Mouse (Mus musculus) liver, embryonic 16.5 days (tissue): ENCODE results near the gene Xrn2. TPM values are rescaled to one million over a fixed set of nuclear protein-coding genes. Genes with fewer than 3 reads are reported as not detected.

Experiments used
- ATAC-seq: fragments of 200-750 bp; cut with Nextera tagmentation; 2 replicates; pipeline ENCODE4 v1.8.0; 2017; ENCODE audit warnings: low read depth, mild to moderate bottlenecking, moderate number of reproducible peaks, moderate library complexity
- H3K27ac ChIP-seq: fragments of 300-500 bp; sonication (generic); 2 replicates; pipeline ENCODE4 v1.5.1; 2014; ENCODE audit warnings: mild to moderate bottlenecking, low read length
- H3K27me3 ChIP-seq: fragments of 300-500 bp; sonication (generic); 2 replicates; pipeline ENCODE4 v1.6.1; 2014; ENCODE audit warnings: low read depth, low read length, mixed read lengths; ENCODE audit not compliant: control insufficient read depth, insufficient read depth
- H3K36me3 ChIP-seq: fragments of 300-500 bp; sonication (generic); 2 replicates; pipeline ENCODE4 v1.6.1; 2014; ENCODE audit warnings: mild to moderate bottlenecking; ENCODE audit not compliant: control insufficient read depth, insufficient read depth
- H3K4me1 ChIP-seq: fragments of 300-500 bp; sonication (generic); 2 replicates; pipeline ENCODE4 v1.6.1; 2014; ENCODE audit warnings: low read depth, low read length, mixed read lengths; ENCODE audit not compliant: control insufficient read depth
- H3K4me2 ChIP-seq: fragments of 300-500 bp; sonication (generic); 2 replicates; pipeline ENCODE4 v1.6.1; 2014; ENCODE audit warnings: low read depth, low read length, mixed read lengths
- H3K4me3 ChIP-seq: fragments of 300-500 bp; sonication (generic); 2 replicates; pipeline ENCODE4 v1.5.1; 2014; ENCODE audit warnings: low read depth, mild to moderate bottlenecking, low read length
- H3K9ac ChIP-seq: fragments of 300-500 bp; sonication (generic); 2 replicates; pipeline ENCODE4 v1.6.1; 2014; ENCODE audit warnings: low read depth, low read length
- H3K9me3 ChIP-seq: fragments of 300-500 bp; sonication (generic); replicated peaks from 2 replicates; pipeline ENCODE4 v1.6.1; 2016; ENCODE audit warnings: low read length; ENCODE audit not compliant: control insufficient read depth
- WGBS: fragments of 180-500 bp; shearing (Covaris S2); extraction: QIAGEN DNeasy Blood & Tissue Kit; methylation state at CpG from one replicate; pipeline ENCODE4 v1.1.7; 2014; ENCODE audit not compliant: insufficient replicate concordance; 5-methylcytosine and 5-hydroxymethylcytosine counted together
- polyA plus RNA-seq: library from polyadenylated mRNA; unstranded; fragments of >200 nt; fragmentation: Nextera tagmentation; extraction: Ambion mirVana; gene quantifications from 2 replicates; pipeline ENCODE4 v1.2.1, GENCODE M21; 2015

Xrn2 gene
- polyA plus RNA-seq, 1 experiment from 2014 or later, result 23.4 TPM

DNA sequence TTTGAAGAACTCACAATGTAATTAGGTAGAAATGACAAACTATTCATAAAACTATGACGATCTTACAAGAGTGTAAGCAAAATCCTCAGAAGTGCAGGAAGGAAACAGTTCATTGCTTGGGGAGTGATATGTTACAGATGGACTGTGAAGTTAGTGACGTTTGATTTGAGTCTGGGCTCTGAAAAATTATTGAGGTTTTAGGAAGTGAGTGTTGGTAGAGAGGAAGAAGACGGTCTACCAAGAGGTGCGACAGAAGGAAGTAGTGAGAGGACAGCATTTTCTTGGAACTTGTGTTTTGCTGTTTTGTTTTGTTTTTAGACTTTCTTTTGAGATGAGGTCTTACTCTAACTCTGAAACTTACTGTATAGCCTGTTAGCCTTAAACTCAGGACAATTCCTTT lies 10.8 kb downstream of the Xrn2 start:
- Histone ChIP-seq H3K27ac (no peak overlapping the region), H3K36me3 (peaks cover 3% of the 10 kb centered on the region; the same call in 1 of the 2 replicates)
- whole genome bisulfite sequencing, result 41% methylated on average over 4 of the region's 4 CpGs

DNA sequence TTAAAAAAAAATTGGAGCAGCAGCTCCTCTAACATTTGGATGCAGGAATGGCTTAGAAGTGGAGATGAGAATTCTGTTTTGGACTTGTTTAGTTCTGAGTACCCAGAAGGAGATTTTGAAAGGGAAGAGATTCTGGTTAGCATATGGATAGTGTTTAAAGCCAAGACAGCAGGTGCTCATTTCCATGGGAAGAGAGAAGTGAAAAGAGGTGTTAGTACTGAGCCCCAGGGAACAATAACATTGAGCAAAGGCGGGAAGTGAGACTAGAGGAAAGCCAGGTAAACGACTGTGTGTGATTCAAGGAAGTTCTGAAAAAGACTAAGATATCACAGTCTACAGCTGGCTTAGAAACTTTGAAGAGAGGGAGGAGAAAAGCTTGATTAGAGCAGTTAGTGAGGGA lies 20.3 kb downstream of the Xrn2 start:
- H3K36me3 ChIP-seq, result peaks cover 9% of the 10 kb centered on the region
- no peak overlapping the region for H3K4me2 ChIP-seq
- no peaks in the 10 kb centered on the region for H3K27me3 ChIP-seq
- no peaks in the 10 kb centered on the region for H3K4me1 ChIP-seq
- H3K9me3 ChIP-seq, result no peaks in the 10 kb centered on the region
- no peak overlapping the region for H3K9ac ChIP-seq
- ATAC-seq, result no peak
- no peak overlapping the region for H3K4me3 ChIP-seq
- 62% methylated on average over 2 of the region's 2 CpGs for WGBS
- H3K27ac ChIP-seq, result no peak overlapping the region

More for the DNA sequence above, 10.8 kb downstream of the Xrn2 start:
- no peaks in the 10 kb centered on the region for H3K27me3 ChIP-seq
- no peaks in the 10 kb centered on the region for H3K4me1 ChIP-seq
- H3K9ac ChIP-seq, result no peak overlapping the region
- ATAC-seq, result no peak
- no peak overlapping the region for H3K4me2 ChIP-seq
- H3K9me3 ChIP-seq, result no peaks in the 10 kb centered on the region
- H3K4me3 ChIP-seq, result no peak overlapping the region

DNA sequence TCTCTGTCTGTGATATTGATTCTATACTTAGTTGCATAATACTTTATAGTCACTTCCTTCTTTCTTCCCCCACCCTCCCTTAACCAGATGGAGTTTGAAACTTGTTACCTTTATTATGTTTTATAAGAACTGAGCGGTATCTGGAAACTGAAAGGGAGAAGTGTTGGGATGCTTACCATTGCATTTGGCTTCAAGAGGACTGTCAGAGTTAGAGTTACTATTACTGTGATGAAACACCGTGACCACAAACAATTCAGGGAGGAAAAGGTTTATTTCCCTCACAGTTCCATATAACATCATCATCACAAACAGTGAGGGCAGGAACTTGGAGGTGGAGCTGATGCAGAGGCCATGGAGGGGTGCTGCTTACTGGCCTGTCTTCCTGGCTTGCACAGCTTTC lies 23.1 kb downstream of the Xrn2 start:
- peaks cover 10% of the 10 kb centered on the region for H3K36me3 ChIP-seq
- no peak for ATAC-seq
- no peaks in the 10 kb centered on the region for H3K27me3 ChIP-seq
- no peaks in the 10 kb centered on the region for H3K9me3 ChIP-seq
- no peak overlapping the region for H3K9ac ChIP-seq
- H3K4me3 ChIP-seq, result no peak overlapping the region
- H3K4me1 ChIP-seq, result no peaks in the 10 kb centered on the region
- H3K4me2 ChIP-seq, result no peak overlapping the region
- no peak overlapping the region for H3K27ac ChIP-seq
- 82% methylated on average over 2 of the region's 2 CpGs for WGBS

DNA sequence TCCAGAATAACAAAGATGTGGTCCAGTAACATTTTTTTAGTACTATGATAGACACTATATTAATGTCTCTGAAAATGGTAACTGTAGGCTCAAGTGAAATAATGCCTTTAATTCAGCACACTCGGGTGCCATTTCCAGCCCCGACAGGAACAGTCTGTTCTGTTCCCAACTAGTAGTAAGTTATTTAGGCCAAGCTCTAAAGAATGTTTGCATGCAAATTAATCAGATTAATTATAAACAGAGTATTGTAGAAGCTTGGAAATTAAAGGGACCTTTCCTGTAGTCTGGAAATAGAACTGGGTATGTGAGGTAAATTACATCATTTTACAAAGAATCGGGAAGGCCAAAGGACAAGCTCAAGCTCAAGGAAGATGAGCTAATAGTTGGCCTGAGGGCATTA lies 34.3 kb downstream of the Xrn2 start:
- no peak for ATAC-seq
- peaks cover 6% of the 10 kb centered on the region for H3K36me3 ChIP-seq
- no peak overlapping the region for H3K4me3 ChIP-seq
- WGBS, result 82% methylated on average over 3 of the region's 3 CpGs
- no peak overlapping the region for H3K9ac ChIP-seq
- H3K9me3 ChIP-seq, result no peaks in the 10 kb centered on the region
- H3K27me3 ChIP-seq, result no peaks in the 10 kb centered on the region
- no peak overlapping the region for H3K27ac ChIP-seq
- no peaks in the 10 kb centered on the region for H3K4me1 ChIP-seq
- no peak overlapping the region for H3K4me2 ChIP-seq

DNA sequence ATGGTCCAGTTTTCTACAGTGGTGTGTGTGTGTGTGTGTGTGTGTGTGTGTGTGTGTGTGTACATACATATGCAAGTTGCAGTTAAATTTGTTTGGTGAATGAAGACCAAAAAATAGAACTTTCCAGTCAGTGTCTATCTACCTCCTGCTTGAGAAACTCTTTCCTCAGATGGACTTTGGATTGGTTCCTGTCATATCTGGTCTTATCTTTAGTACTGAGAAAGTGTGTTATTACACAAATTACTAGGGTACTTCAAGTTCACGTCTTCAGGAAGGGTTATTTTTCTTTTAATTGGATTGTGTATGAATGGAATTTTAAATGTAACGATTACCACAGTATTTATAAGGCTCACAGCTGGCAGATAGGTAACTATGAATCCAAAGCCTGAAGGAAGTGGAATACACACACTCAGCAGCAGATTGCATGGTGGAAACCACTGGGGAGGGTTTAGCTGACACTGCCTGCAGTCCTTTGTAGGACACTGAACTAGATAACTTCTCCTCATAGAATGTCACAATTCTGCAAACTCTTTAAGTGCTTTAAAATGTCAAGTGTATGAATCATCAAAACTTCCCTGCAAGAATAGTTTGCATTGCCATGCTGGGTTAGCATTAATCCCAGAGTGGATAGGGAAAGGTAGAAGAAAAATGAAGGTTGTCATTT lies 40.6 kb downstream of the Xrn2 start:
- Histone ChIP-seq H3K9ac (no peak overlapping the region), H3K4me1 (no peaks in the 10 kb centered on the region), H3K4me2 (no peak overlapping the region), H3K36me3 (peaks cover 8% of the 10 kb centered on the region), H3K9me3 (no peaks in the 10 kb centered on the region), H3K27ac (no peak overlapping the region), H3K4me3 (no peak overlapping the region), H3K27me3 (no peaks in the 10 kb centered on the region)
- WGBS, result 65% methylated on average over 2 of the region's 2 CpGs
- no peak for ATAC-seq

DNA sequence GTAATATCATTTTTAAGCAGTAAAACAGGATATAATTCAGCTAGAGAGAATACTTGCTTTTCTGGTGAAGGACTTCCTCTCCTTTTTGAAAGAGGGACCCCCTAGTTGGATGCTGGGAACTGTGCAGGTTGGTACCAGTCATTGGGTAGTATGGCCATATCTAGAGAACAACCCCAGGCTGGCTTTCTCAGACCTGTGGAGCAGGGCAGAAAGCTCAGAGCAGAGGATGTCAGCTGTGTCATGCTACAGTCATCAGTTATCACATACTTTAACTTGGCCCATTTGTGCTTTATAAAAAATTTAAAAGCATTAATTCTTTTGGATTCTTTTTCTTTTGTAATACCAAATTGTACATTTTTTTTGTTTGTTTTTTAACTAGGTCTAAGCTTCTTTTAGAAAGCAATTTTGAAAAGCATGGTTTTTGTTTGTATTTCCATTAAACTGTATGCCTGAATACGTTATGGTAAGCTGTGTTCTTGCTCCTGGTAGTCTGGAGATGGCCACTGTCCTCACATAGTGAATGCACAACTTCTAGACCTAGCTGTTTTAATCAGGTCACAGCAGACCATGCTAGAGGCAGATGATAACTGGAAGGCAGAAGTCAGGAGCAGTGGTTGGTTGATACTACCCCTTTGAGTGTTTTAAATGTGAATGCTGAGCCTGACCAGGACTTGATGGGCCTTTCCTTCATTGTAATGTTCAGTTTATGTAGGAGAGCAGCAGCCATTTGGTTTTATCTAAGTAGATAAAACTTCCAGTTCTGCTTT lies 54.9 kb downstream of the Xrn2 start:
- Histone ChIP-seq H3K9ac (no peak overlapping the region), H3K27ac (no peak overlapping the region), H3K4me3 (no peak overlapping the region), H3K36me3 (peaks cover 9% of the 10 kb centered on the region; the same call in 1 of the 2 replicates), H3K4me2 (no peak overlapping the region), H3K4me1 (peaks cover 2% of the 10 kb centered on the region; the same call in 1 of the 2 replicates), H3K27me3 (no peaks in the 10 kb centered on the region), H3K9me3 (no peaks in the 10 kb centered on the region)
- peak; percentile 62 for ATAC-seq
- 48% methylated on average over 1 of the region's 1 CpGs for WGBS

DNA sequence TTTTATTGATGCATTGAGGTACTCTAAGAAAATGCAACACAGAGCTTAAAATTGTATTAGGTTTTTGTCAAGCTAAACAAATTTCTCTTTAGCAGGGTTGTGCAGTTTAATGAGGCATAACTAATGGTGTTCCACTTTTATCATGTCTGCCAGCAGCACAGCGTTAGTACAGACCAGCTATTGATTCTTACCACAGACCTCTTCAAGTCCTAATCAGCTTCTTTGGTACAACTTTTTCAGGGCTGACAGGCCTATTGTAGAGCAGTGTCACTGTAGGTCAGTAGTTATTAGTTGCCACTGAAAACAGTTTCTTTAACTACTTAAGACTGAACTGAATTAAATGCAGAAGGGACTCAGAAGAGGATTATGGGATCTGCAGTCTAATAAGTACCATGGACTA lies 56.3 kb downstream of the Xrn2 start:
- no peak for ATAC-seq

DNA sequence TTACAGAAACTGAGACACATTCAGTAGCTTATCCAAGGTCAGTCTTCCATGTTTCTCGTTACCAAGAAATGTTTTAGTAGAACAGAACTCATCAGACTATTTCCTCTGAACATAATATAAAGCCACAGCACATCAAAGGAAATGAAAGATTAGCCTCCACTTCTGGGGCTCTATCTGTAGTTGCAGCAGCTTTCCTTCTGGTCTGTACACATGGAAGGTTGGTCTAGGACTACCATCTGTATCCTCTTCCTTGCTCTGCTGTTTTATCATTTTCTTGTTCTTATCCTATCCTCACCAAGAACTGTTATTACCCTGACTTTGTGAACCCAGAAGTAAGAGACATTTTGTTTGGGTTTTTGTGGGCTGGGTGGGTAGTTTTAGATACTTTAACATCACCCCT lies 57.5 kb downstream of the Xrn2 start:
- ATAC-seq, result no peak
- Histone ChIP-seq H3K4me1 (peaks cover 2% of the 10 kb centered on the region; the same call in 1 of the 2 replicates), H3K27me3 (no peaks in the 10 kb centered on the region), H3K9ac (no peak overlapping the region), H3K4me2 (no peak overlapping the region), H3K36me3 (no peaks in the 10 kb centered on the region), H3K27ac (no peak overlapping the region), H3K4me3 (no peak overlapping the region), H3K9me3 (no peaks in the 10 kb centered on the region)
- WGBS, result 58% methylated on average over 1 of the region's 1 CpGs

More for the DNA sequence above, 56.3 kb downstream of the Xrn2 start:
- WGBS, result 58% methylated on average over 1 of the region's 1 CpGs
- Histone ChIP-seq H3K4me2 (no peak overlapping the region), H3K4me3 (no peak overlapping the region), H3K9ac (no peak overlapping the region), H3K4me1 (peaks cover 2% of the 10 kb centered on the region; the same call in 1 of the 2 replicates), H3K36me3 (peaks cover 6% of the 10 kb centered on the region; the same call in 1 of the 2 replicates), H3K27me3 (no peaks in the 10 kb centered on the region), H3K27ac (no peak overlapping the region), H3K9me3 (no peaks in the 10 kb centered on the region)

DNA sequence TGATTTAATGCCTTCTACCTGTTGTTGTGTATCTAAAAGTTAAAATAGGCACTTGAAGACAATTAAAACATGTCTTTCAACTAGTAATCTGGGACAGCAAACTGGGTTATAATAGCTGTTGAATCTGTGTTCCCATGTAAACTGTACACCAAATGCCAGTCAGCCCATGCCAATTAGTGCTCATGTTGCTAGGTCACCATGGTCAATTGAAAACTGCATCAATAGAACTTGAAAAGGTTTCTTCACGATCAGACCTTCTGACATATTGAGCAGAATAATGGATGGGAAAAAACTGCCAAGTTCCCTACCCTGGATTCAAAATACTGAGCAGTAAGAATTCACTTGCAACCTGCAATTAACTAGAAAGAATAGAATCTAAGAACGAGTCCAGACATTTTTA lies 61.2 kb downstream of the Xrn2 start:
- Histone ChIP-seq H3K9me3 (no peaks in the 10 kb centered on the region), H3K4me2 (no peak overlapping the region), H3K36me3 (no peaks in the 10 kb centered on the region; the same call in 1 of the 2 replicates), H3K4me3 (no peak overlapping the region), H3K4me1 (no peaks in the 10 kb centered on the region), H3K9ac (no peak overlapping the region), H3K27ac (no peak overlapping the region), H3K27me3 (no peaks in the 10 kb centered on the region)
- no peak for ATAC-seq
- WGBS, result 73% methylated on average over 2 of the region's 2 CpGs
